Mouse (Mus musculus) heart, postnatal 4 days (tissue): Measurements from ENCODE around the gene Ifit3b. TPM values are rescaled to one million over a fixed set of nuclear protein-coding genes. Genes with fewer than 3 reads are reported as not detected.

Experiments
- total RNA-seq, 2 experiments: library from RNA; stranded (reverse); gene quantifications; 2 replicates each; pipeline ENCODE4 v1.2.3; 2021

Gene Ifit3b
- total RNA-seq, 2 experiments from 2014 or later, result 0.45 TPM; not detected in 1

Other genes starting within 250 kb of the Ifit3b start
- gene Ch25h, start 132.8 kb upstream of the Ifit3b start, total RNA-seq, result under 1 TPM; 0.32 to 0.45 TPM
- gene Lipa, start 80.5 kb upstream of the Ifit3b start, total RNA-seq, result 10 to 100 TPM; 20.7 to 21.2 TPM
- 1 to 10 TPM; 8.0 to 8.2 TPM for gene Ifit2, start 57.3 kb upstream of the Ifit3b start, total RNA-seq
- gene Ifit3, start 24.4 kb upstream of the Ifit3b start, total RNA-seq, result under 1 TPM; 0.50 to 0.54 TPM
- 1 to 10 TPM; 1.8 to 2.2 TPM for gene Ifit1bl1, start 6.0 kb upstream of the Ifit3b start, total RNA-seq
- gene Ifit1bl2, start 32.8 kb downstream of the Ifit3b start, total RNA-seq, result under 1 TPM; 0.43 to 0.81 TPM
- gene Ifit1, start 32.9 kb downstream of the Ifit3b start, total RNA-seq, result under 1 TPM; 0.17 to 0.25 TPM
- gene Slc16a12, start 139.3 kb downstream of the Ifit3b start, total RNA-seq, result 10 to 100 TPM; 13.3 to 13.4 TPM